Mouse (Mus musculus) adrenal gland, postnatal 14 days (tissue): ENCODE data around the gene Pfn1. TPM values are rescaled to one million over a fixed set of nuclear protein-coding genes. Genes with fewer than 3 reads are reported as not detected.

ENCODE experiments used
- DNase-seq: peaks from one replicate; pipeline ENCODE4 v3.0.0; 2021; ENCODE audit warnings: mixed read lengths
- long read RNA-seq, 2 experiments: library from polyadenylated mRNA; stranded (forward); transcript quantifications; one replicate each; pipeline ENCODE4 v2.0.0; 2021
- total RNA-seq: library from RNA; stranded (reverse); gene quantifications from 2 replicates; pipeline ENCODE4 v1.2.3, GENCODE M21; 2021

Gene Pfn1
- 807 and 918 TPM in 2 replicates for total RNA-seq
- long read RNA-seq, experiment 1, transcript Pfn1-201 (3 exons, 861 nt) = major isoform, 815 of 842 reads
- long read RNA-seq, experiment 1, partial matches to known transcripts = 17 of 842 reads
- long read RNA-seq, experiment 1, other reads (novel, unspliced or antisense) = 9 of 842 reads
- long read RNA-seq, experiment 2, transcript Pfn1-201 (3 exons, 861 nt) = major isoform, 692 of 727 reads
- long read RNA-seq, experiment 2, partial matches to known transcripts = 16 of 727 reads
- long read RNA-seq, experiment 2, other reads (novel, unspliced or antisense) = 14 of 727 reads

DNA sequence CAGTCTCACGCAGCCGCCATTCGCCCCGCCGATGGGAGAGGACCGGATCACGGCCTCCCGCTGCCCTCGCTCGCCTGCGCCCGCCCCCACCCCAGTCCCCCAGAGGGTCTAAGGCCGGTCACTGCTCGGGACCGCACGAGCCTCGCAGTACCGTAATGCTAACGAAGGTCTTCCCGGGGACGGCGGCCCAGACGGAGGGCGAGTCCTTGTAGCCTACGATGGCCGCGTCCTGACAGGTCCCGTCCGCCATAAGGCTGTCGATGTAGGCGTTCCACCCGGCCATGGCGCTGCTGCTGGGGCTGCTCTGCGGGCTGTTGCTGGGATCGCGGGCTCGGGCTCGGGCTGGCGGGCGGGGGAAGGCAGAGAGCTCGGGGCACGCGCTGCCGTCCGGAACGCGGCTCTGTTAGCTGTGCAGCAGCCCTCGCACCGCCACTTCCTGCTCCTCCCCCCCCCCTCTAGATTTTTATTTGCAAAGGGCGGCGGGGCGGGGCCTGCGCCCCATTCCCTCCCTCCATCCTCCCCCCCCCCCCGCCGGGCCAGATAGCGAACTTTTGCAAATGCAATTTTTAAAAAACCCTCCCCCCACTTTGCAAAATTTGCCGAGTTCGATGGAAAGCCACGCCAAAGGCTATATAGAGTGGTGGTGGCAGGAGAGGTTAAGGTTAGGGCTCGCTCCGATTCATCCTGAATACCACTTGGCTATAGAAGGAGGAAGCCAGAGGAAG, at the start of gene Pfn1:
Pfn1 (minus strand) TSS at position 447 of the 725 bp plus-strand sequence.
- peak; percentile 90 for DNase-seq

DNA sequence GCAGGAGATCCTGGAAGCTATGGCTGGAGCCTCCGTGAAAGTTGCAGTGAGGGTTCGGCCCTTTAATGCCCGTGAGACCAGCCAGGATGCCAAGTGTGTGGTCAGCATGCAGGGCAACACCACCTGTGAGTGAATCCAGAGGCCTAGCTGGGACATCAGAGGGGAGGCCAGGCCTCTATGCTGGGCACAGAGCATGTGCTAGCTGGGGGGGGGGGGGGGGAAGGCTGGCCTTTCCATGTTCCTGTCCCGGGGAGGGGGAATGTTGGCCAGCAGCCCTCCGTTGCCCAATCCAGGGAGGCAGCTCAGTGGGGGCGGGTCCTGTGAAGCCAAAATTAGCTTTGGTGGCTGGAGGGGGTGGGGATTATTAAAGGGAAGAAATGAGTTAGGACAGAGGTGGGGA, 48.3 kb upstream of the Pfn1 start:
- peak; percentile 69 for DNase-seq

DNA sequence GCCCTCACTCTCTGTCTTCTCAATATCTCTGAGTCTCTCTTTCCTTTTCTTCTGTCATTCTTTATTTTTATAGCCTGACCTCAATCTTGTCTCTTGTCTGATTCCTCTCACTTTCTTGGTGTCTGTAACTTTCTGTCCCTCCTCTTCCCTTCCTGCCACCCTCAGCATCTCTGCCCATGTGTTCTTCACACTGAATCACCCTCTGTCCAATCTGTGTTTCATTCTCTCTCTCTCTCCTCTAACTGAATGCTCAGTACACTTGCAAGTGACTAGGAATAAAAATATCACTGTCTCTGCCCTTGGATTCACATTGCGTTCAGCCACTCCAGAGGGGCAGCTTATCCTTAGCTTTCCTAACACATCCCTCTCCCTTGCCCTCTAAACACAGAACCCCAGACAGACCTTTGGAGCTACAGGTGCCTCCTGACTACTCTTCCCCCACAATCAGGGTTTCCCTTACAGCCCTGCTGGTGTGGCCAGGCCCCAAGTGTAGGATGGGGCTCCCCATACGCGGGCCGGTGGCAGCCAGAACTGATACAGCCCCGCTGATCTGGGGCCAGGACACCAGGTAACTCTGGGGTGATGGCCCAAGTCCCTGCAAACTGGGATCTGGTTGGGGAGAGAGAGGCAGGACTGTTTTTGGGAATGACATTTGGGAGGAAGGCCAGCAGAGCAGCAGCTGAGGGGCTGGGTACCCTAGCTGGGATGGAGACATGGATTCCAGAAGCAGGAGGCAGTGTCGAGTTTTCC, 47.7 kb upstream of the Pfn1 start:
- no peak for DNase-seq

DNA sequence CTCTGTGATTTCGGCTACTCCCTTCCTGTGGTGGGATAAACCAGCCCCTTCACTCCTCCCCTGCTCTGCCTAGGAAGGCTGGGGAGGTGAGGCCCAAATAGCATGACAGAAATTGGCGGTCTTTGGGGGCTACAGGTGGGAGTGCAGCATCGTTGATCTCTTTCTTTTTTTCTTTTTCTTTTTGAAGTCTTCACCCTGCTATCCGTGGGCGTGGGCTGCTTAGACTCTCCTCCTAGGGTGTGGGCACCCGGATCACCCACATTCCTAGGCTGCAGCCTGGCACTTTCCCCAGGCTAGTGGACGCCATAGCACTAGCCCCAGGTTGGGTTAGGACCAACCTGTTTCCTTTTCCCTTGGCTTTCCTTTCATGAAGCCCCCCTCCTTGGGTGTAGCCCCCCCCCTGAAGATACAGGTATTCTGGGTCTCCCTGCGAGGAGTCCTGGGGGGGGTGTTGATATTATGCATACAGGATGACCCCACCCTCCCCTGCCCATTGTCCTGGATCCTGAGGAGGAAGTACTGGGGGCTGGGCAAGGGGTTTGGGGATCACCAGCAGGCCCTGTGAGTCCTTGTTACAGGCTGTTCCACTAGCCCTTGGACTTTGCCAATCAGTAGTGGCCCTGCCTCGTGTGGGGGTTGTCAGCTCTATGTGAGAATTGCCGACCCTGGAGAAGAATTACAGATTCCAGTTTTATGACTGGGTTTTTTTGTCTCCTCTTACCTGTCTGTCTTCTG, 46.9 kb upstream of the Pfn1 start:
- DNase-seq = no peak

DNA sequence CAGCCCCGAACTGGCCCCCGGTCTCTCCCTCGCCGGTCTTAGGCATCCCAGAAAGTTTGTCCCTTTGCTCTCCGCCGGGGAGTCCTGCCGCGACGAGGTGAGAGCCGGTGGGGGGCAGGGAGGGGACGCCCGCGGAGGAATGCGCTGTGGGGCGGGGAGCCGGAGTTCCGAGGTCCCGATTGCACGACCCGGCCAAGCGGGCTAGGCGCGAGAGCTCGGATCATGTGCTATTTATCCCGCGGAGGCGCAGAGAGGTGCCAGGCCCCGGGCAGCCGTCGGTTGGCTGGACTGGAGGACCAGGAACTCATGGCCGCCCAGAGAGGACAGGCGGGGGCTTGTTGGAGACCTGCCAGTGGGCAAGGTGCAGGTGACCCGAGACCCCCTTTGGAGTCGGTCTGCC, 46.2 kb upstream of the Pfn1 start:
- peak; percentile 89 for DNase-seq

DNA sequence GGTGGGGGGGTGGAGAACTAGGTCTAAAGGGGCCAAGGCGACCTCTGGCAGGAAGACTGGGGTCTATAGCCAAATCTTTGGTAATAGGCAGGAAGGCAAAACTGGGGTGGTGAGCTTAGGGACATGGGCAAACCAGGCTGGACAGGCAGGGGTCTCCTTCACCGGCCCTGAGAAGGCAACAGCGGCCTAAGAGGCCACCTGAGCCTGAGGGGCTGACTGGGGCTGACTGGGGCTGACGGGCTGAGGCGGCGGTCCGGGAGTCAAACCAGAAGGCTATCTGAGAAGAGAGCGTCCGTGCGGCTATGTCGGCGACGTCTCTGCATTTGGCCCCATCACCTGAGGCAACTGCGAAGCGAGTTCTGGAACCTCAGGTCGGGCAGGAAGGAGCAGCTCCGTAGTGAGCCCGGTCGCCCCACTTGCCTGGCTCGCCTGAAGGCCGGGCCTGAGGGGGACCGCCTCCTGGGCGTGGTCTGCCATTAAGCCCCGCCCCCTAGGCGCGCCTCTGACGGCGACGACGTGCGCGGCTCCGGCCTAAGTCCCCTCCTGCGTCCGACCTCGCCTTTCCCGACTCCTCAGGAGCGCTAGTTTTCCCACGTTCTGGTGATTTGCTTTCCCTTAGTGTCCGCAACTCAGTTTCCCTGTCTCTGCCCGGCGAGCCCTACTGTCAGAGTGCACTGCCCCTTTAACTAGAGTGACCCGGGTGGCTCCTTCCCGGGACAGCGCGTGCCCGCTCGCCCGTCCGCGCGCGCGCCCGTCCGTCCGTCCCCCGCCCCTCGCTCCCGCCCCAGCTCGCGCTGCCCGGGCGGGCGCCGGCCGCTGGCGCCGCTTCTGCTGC, 45.5 kb upstream of the Pfn1 start, which contains the start of the genes Inca1 and Kif1c:
Inca1 (minus strand) TSS at position 434 of the 835 bp plus-strand sequence.
Kif1c (plus strand) TSS at position 827 of the 835 bp plus-strand sequence.
- peak; percentile 97 for DNase-seq

DNA sequence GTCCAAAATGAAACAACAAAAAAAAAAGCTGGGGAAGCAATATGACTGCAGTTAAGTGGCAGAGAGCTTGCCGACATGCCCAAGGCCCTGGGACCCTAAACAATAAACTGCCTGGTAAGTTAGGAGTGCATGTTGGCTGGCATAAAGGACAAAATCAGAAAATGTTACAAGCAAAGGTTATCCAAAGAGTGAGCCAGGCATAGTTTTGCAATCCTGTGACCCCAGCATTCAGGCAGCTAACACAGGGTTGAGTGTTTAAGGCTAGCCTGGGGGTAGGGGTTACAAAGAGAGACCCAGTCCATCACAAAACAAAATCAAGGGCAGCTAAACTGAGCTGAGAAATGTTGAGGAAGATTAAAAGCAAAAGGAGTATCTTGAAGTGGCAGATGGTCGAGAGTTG, 44.6 kb upstream of the Pfn1 start:
- DNase-seq = no peak

DNA sequence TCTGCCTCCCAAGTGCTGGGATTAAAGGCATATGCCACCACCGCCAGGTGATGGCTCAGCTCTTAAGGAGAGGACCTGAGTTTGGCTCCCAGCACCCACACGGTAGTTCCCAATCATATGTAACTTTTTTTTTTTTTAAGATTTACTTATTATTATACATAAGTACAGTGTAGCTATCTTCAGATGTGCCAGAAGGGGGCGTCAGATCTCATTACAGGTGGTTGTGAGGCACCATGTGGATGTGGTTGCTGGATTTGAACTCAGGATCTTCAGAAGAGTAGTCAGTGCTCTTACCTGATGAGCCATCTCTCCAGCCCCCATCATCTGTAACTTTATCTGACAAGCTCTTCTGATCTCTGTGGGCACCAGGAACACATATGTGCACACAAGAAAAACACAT, 42.9 kb upstream of the Pfn1 start:
- no peak for DNase-seq

DNA sequence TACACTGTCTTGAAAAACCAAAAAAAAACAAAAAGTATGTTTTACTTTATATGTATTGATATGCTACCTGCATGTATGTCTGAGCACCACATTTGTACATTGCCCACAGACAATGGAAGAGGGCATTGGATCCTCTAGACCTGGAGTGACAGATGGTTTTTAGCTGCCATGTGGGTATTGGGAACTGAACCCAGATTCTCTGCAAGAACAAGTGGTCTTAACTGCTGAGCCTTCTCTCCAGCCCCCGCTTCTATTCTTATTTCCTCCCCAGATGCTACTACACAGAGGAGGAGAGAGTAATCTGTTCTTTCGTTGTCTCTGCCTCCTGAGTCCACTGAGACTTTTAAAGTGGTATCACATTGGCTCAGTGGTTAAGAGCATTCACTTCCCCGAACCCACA, 39.1 kb upstream of the Pfn1 start:
- no peak for DNase-seq

DNA sequence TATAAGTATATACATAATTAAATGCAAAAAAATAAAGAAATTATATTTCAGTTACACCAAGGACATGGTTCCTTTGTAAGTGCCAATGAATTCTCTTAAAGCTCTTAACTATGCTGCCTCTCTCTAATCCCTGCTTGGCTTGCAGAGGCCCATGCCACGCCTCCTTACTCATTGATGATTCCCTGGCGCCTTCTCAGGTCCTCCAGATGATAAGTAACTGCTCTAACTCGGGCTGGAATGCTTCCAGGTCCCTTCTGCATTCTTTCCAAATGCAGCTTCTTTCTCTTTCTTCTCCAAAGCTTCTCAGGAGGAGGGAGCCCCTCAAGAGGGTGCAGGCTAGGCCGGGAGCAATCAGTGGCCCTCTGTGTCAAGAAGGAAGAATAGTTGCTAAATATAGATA, 35.1 kb upstream of the Pfn1 start:
- no peak for DNase-seq

DNA sequence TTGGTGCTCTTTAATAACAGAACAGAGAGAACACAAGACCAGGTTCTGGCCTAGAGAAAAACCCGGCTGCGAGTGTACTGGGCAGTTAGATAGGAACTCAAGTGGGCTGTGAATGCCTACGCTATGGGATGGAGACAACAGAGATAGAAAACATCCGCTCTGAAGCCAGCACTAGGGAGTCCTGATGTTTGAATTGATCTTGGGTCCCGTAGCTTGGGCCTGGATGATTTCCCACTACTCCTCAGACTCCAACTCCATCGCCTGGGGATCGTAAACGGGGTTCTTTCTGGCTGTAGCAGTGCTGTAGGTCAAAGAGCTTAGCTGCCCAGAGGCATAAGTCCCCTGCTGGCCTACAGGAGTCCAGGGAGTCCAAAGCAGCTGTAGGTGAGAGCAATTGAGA, 33.9 kb upstream of the Pfn1 start:
- peak; percentile 36 for DNase-seq

DNA sequence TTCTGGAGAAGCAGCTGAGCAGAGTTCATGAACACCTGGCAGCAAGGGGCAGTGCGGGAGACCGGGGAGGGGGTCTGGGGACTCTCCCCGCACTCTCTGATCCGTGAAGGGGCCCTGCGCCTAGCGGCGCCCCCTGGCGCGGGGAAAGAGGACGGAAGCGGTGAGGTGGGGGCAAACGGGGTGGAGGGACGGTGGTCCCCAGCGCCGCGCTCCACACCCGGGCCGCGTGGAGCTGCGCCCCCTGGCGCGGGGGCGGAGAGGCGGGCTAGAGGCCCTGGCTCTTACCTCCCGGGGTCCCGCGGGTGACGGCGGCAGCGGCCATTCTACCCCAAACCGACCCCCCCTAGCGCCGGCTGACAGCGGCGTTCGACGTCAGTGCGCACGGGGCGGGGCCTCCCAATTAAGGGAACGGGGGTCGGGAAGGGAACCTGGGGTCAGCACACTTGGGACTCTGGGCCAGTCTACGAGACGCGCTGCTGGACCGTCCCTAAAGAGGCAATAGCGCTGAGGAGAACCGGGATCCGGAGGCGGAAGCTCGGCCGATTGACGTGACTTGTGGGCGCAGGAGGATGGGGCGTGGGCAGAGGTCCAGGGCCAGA, 33.3 kb upstream of the Pfn1 start, which contains the start of gene Camta2:
Camta2 (minus strand) TSS at position 505 of the 599 bp plus-strand sequence.
- peak; percentile 95 for DNase-seq

DNA sequence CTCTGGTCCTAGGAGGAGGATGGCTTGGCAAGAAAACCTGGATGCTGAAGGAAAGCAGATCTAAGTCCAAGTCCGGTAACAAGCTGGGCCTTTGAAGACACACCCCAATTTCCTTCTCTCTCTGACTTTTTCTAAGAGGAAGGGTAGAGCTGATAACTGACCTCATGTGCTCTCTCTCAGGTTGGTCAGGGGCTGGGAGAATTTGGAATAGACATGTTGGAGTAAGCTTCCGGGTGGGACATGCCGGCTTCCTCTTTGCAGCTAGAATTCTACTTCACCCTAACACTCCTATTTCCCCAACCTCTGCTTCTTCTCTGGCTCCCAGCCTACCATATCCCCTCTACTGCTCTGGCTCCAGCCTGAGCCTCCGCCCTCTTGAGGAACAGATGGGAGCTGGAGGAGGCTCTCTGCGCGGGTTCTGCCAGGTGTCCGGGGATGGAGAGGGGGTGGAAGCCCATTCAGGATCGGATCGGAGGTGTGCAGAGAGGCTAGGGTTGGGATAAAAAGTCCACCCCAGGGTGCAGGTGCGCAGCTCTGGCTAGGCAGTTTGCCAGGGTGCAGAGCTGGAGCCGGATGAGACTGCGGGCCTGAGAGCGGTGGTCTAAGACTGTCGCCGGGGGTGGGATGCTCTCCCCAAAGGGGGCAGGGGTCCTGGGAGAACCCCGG, 32.6 kb upstream of the Pfn1 start:
- peak; percentile 50 for DNase-seq

DNA sequence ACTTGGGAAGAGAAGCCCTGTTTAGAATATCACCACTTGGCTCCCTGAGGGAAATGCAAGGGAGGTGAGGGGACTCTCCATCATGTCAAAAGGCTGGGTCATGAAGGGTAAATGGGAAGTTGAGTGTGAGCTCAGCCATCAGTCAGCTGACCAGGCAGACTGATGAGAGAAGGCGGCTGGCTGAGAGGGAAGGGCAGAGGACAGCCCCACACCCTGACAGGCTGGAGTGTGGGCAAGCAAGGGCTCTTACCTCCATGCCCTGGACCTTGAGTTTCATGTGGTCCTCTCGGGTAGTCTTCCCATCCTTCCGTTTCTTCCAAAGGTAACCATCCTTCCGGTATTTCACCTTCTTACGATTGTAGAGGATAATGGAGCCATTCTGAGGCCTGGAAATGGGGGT, 29.2 kb upstream of the Pfn1 start:
- no peak for DNase-seq

DNA sequence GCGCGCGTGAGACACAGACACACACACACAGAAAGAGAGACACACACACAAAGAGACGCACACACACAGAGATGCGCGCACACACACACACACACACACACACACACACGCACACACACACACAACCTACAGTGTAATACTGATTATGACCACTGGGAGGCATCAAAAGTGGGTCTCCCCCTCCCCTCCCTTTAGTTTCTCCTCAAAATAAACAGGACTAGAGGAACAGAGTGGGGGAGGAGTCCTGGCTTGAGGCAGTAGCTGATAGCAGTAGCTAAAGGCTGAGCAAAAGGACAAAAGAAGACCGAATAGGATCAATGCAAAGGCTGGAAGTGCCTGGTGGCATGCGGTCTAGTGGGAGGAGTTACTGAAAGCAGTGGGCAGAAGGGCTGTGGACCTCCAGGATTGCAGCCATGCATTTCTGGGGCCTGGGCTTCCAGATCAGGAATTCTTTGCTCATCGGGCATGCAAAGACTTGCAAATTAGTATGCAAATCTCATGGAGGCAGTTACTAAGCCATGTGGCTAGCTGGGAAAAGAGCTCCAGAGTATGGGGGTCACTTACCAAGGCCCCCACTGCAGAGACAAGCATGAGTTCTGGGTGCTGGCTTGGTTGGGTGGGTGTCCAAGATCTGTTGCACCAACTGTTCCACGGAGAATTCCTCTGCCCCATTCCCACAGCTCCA, 27.6 kb upstream of the Pfn1 start:
- DNase-seq = peak; percentile 56

DNA sequence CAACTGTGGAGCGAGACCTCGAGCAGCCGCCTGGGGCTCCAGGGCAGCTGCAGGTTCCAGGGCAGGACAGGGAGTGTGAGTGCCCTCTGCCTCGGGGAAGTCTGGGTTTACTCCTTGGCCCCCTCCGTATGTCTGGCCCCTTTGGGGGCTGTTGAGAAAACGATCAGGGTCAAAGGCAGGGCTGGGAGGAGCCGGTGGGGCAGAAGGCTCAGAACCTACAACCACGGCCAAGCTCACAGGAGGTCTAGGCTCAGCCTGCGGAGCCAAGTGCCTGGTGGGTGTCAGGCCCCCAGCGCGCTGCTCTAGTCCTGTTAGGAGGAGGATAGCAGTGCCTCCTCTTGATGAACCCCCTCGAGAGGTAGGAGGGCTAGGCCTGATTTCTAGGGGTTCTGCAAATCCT, 26.7 kb upstream of the Pfn1 start:
- DNase-seq = no peak

DNA sequence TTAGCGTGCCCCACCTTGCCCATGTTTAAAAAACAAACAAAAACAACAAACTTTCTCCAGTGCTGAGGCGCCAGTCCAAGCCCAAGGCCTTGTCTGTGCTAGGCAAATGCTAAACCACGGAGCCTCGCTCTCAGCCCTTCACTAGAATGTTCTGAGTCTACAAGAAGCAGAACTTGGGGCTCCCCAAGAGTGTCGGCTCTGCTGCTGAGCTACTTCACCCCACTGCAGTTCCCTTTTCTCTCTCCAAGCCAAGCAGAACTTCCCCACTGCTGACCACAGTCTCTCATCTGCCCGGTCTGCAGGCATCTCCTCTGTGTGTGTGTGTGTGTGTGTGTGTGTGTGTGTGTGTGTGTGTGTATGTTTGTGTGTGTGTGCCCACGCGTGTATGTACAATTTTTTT, 25.4 kb upstream of the Pfn1 start:
- DNase-seq = no peak

DNA sequence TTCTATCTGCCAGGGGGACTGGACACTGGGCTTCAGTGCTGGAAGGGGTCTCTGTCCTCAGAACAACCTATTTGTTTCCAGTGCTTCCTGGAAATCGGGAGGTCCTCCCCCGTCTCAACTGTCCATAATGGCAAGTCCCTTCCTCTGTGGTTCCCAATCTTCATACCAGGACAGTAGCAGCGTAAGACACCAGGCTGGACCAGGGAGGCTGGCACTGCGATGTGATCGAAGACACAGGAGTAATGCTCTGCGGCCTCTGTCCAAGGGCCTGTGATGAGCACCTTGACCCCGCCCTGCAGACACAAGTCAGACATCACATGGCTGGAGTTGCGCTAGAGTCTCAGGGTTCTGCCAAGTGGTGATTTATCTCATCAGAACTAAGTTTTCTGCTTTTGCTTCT, 24.9 kb upstream of the Pfn1 start:
- no peak for DNase-seq

DNA sequence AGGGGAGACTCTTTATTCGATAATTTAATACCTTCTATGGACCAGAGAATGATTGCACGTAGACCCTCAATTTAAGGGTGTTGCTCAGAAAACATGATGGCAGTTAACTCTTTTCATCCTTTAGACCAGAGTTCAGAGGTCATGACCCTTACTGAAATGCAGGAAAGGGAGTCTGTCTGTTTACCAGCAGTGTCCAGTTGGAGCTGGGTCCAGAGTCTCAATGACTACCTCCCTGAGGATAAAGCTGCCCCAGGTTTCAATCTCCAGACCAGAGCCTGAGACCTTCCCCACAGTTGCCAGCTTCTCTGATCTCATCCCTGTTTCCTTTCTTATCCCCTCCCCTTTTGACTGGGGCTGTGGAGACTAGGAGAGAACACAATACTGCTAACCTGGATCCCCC, 24.1 kb upstream of the Pfn1 start:
- no peak for DNase-seq

DNA sequence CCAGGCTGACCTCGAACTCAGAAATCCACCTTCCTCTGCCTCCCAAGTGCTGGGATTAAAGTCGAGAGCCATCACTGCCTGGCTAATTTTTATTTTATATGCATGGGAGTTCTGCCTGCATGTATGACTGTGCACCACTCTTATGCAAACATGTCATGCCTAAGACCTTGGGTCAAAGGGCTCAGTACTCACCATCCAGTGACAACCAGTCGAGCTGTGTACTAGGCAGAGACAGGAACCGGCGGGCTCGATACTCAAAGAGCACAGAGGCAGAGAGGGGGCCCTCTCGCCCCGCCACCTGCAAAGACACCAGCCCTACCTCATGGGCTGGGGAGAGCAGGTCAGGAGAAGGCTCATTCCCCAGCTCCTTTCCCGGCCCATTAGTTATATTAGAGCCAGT, 23.6 kb upstream of the Pfn1 start:
- DNase-seq = no peak
